Mouse (Mus musculus): ENCODE measurements around the gene Lpar3. TPM values are rescaled to one million over a fixed set of nuclear protein-coding genes. Genes with fewer than 3 reads are reported as not detected.

The Lpar3 gene
- polyA plus RNA-seq, 1 experiment, result 0.25 TPM

DNA sequence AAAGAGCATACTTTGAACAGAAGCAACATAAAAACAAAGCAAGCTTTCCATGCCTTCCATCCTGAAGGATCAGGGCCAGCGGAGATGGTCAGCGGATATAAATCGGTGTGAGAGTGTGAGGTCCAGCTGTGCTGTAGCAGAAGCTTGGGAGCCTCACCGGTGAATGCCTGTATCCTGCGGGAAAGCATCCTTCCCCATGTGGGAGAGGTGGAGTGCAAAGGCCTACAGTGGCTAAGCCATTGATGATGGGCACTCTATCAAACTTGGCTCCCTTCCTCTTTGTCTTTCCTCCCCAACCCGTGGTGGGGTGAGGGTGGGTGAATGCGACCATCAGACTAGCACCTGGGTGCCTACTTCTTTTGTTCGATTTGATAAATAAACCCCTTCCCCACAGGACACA lies 88.8 kb downstream of the Lpar3 start:
- H3K79me3 ChIP-seq (ENCODE audit: low read depth), result no peaks in the 10 kb centered on the region
- TF ChIP-seq CEBPB (IDR thresholded peaks at IDR 0.05; ENCODE audit: low read depth), result no peak
- no peak for TF ChIP-seq CTCF (IDR thresholded peaks at IDR 0.05; ENCODE audit: control insufficient read depth, insufficient read depth, insufficient read length)
- no peak for TF ChIP-seq FOSL1 (IDR thresholded peaks at IDR 0.05; ENCODE audit: insufficient read depth, low read length, poor library complexity, severe bottlenecking)
- TF ChIP-seq USF1 (IDR thresholded peaks at IDR 0.05; ENCODE audit: low read depth), result no peak
- no peak for TF ChIP-seq MYOG (IDR thresholded peaks at IDR 0.05; ENCODE audit: control insufficient read depth, extremely low read depth, insufficient read length)
- no peak for TF ChIP-seq MYOD1 (IDR thresholded peaks at IDR 0.05; ENCODE audit: control insufficient read depth, insufficient read length, low read depth)
- no peak for TF ChIP-seq MAX (IDR thresholded peaks at IDR 0.05)
- H3K4me3 ChIP-seq (ENCODE audit: insufficient read depth, poor library complexity, severe bottlenecking), result no peak overlapping the region
- H3K79me2 ChIP-seq (ENCODE audit: control insufficient read depth, insufficient read depth), result no peaks in the 10 kb centered on the region
- no peaks in the 10 kb centered on the region for H3K27me3 ChIP-seq (ENCODE audit: control insufficient read depth, insufficient read depth, insufficient read length)
- H3ac ChIP-seq (ENCODE audit: control insufficient read depth, insufficient read length, low read depth), result no peak overlapping the region
- no peaks in the 10 kb centered on the region for H3K36me3 ChIP-seq (ENCODE audit: control insufficient read depth, insufficient read depth)

DNA sequence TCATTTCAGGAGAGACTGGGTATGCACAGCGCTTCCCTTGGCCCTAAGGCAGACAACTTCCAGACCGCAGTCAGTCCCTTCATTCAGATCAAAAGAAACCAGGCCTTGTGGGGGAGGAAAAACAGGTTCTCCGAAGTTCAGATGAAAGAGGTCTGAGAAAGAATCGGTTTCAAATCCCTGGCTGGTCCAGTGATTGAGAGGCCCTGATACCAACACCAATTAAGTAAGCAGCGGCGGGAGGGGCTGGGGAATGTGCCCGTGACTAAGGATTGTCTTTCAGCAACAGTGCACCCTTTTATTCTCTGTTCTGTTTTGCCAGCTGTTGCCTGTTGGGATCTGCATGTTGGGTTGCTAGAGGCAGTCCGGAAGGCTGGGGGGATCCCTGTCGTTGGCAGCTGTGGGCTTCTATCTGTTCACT lies 90.4 kb downstream of the Lpar3 start:
- TF ChIP-seq CEBPB (IDR thresholded peaks at IDR 0.05; ENCODE audit: low read depth) (no peak), MYOD1 (IDR thresholded peaks at IDR 0.05; ENCODE audit: control insufficient read depth, insufficient read length, low read depth) (peak; percentile 98)
- no peaks in the 10 kb centered on the region for H3K27me3 ChIP-seq (ENCODE audit: control insufficient read depth, insufficient read depth, insufficient read length)

DNA sequence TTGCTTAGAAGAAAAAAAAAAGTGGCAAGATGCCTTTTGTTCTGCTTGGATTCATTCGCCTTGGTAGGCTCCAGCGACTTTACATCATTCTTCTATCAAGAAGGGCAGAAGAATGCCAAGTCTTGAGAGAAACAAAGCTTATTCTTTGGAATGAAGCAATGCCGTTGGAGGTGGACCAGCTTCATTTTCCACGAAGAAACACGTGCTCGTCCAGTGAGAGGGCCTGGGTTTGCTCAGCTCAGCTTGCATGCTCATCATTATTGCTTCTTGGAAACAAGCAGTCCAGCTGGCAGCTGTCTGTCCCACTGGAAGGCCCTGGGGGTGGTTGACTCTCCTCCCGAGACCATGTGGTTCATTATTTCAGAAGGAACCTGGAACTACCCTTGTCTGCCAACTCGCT lies 94.7 kb downstream of the Lpar3 start:
- Histone ChIP-seq H3K79me2 (ENCODE audit: control insufficient read depth, insufficient read depth) (no peaks in the 10 kb centered on the region), H3ac (ENCODE audit: control insufficient read depth, insufficient read length, low read depth) (no peak overlapping the region), H3K79me3 (ENCODE audit: low read depth) (no peaks in the 10 kb centered on the region), H3K27me3 (ENCODE audit: control insufficient read depth, insufficient read depth, insufficient read length) (no peaks in the 10 kb centered on the region), H3K36me3 (ENCODE audit: control insufficient read depth, insufficient read depth) (no peaks in the 10 kb centered on the region), H3K4me3 (ENCODE audit: insufficient read depth, poor library complexity, severe bottlenecking) (no peak overlapping the region)
- no peak for TF ChIP-seq MAX (IDR thresholded peaks at IDR 0.05)

More for the DNA sequence above, 90.4 kb downstream of the Lpar3 start:
- no peaks in the 10 kb centered on the region for H3K79me2 ChIP-seq (ENCODE audit: control insufficient read depth, insufficient read depth)
- no peaks in the 10 kb centered on the region for H3K36me3 ChIP-seq (ENCODE audit: control insufficient read depth, insufficient read depth)
- H3K4me3 ChIP-seq (ENCODE audit: insufficient read depth, poor library complexity, severe bottlenecking), result no peak overlapping the region
- H3ac ChIP-seq (ENCODE audit: control insufficient read depth, insufficient read length, low read depth), result no peak overlapping the region
- no peaks in the 10 kb centered on the region for H3K79me3 ChIP-seq (ENCODE audit: low read depth)

DNA sequence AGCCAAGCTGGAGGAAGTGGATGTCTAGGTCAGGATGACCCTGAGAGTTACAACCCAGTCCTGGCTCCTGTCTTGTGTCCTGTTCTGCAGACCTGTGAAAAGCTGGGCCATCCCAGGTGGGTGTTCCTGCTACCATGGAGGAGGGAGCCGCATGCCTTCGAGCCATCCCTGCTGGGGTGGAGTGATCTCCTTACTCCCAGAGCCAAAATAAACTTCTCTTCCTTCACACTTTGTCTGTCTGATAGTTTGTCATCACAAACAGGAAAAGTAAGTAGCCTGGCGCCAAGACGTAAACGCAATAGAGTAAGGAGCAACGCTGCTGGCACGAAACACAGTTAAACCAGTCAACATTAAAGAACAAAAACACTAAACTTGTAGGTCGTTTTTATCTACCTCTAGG lies 95.5 kb downstream of the Lpar3 start:
- no peaks in the 10 kb centered on the region for H3K79me2 ChIP-seq (ENCODE audit: control insufficient read depth, insufficient read depth)
- no peak for TF ChIP-seq CEBPB (IDR thresholded peaks at IDR 0.05; ENCODE audit: low read depth)
- no peak for TF ChIP-seq MYOG (IDR thresholded peaks at IDR 0.05; ENCODE audit: control insufficient read depth, extremely low read depth, insufficient read length)
- no peak for TF ChIP-seq MAX (IDR thresholded peaks at IDR 0.05)
- no peak for TF ChIP-seq USF1 (IDR thresholded peaks at IDR 0.05; ENCODE audit: low read depth)
- no peak for TF ChIP-seq CTCF (IDR thresholded peaks at IDR 0.05; ENCODE audit: control insufficient read depth, insufficient read depth, insufficient read length)
- TF ChIP-seq FOSL1 (IDR thresholded peaks at IDR 0.05; ENCODE audit: insufficient read depth, low read length, poor library complexity, severe bottlenecking), result no peak
- H3K79me3 ChIP-seq (ENCODE audit: low read depth), result no peaks in the 10 kb centered on the region
- H3K36me3 ChIP-seq (ENCODE audit: control insufficient read depth, insufficient read depth), result no peaks in the 10 kb centered on the region
- H3ac ChIP-seq (ENCODE audit: control insufficient read depth, insufficient read length, low read depth), result no peak overlapping the region
- H3K27me3 ChIP-seq (ENCODE audit: control insufficient read depth, insufficient read depth, insufficient read length), result no peaks in the 10 kb centered on the region
- no peak overlapping the region for H3K4me3 ChIP-seq (ENCODE audit: insufficient read depth, poor library complexity, severe bottlenecking)

DNA sequence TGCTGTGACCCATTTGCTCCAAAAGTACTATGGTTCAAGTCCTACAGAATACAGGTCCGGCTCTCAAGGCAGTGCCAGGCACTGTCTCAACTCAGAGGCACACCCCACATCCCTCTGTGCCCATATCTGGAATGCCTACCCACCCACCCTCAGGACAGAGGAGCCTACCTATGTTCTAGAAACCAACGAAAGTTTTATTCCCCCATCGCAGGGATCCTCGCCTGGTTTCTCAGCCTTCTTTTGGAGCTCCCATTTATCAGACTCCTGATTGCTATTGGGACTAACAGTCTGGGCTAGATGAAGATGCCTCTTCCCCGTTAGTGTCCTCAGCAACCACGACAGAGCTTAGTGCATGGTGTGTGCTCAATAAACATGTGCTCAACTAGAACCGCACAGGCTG lies 96.6 kb downstream of the Lpar3 start:
- no peaks in the 10 kb centered on the region for H3K79me2 ChIP-seq (ENCODE audit: control insufficient read depth, insufficient read depth)
- H3K27me3 ChIP-seq (ENCODE audit: control insufficient read depth, insufficient read depth, insufficient read length), result no peaks in the 10 kb centered on the region
- H3K36me3 ChIP-seq (ENCODE audit: control insufficient read depth, insufficient read depth), result no peaks in the 10 kb centered on the region
- no peaks in the 10 kb centered on the region for H3K79me3 ChIP-seq (ENCODE audit: low read depth)
- no peak overlapping the region for H3ac ChIP-seq (ENCODE audit: control insufficient read depth, insufficient read length, low read depth)
- no peak for TF ChIP-seq MYOD1 (IDR thresholded peaks at IDR 0.05; ENCODE audit: control insufficient read depth, insufficient read length, low read depth)
- TF ChIP-seq MYOG (IDR thresholded peaks at IDR 0.05; ENCODE audit: control insufficient read depth, extremely low read depth, insufficient read length), result no peak
- no peak for TF ChIP-seq CEBPB (IDR thresholded peaks at IDR 0.05; ENCODE audit: low read depth)
- no peak for TF ChIP-seq CTCF (IDR thresholded peaks at IDR 0.05; ENCODE audit: control insufficient read depth, insufficient read depth, insufficient read length)
- no peak for TF ChIP-seq FOSL1 (IDR thresholded peaks at IDR 0.05; ENCODE audit: insufficient read depth, low read length, poor library complexity, severe bottlenecking)
- no peak for TF ChIP-seq USF1 (IDR thresholded peaks at IDR 0.05; ENCODE audit: low read depth)
- no peak for TF ChIP-seq MAX (IDR thresholded peaks at IDR 0.05)
- H3K4me3 ChIP-seq (ENCODE audit: insufficient read depth, poor library complexity, severe bottlenecking), result no peak overlapping the region

DNA sequence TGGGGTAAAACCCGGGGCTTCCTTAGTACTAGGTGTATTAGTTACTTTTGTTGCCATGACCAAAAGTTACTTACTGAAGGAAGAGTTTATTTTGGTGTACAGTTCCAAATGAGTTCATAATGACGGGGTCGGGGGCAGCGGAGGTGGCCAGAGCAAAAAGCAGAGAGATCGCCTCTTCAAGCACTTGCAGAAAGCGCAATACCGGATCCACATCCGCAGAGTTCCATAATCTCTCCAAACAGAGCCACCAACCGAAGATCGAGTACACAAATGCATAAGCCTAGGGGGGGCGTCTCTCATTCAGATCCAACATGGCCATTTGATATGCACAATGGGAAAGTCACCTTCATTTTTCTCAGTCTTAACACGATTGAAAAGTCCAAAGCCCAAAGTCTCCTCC lies 97.1 kb downstream of the Lpar3 start:
- Histone ChIP-seq H3K36me3 (ENCODE audit: control insufficient read depth, insufficient read depth) (no peaks in the 10 kb centered on the region), H3K4me3 (ENCODE audit: insufficient read depth, poor library complexity, severe bottlenecking) (no peak overlapping the region), H3ac (ENCODE audit: control insufficient read depth, insufficient read length, low read depth) (no peak overlapping the region), H3K79me2 (ENCODE audit: control insufficient read depth, insufficient read depth) (no peaks in the 10 kb centered on the region), H3K27me3 (ENCODE audit: control insufficient read depth, insufficient read depth, insufficient read length) (no peaks in the 10 kb centered on the region), H3K79me3 (ENCODE audit: low read depth) (no peaks in the 10 kb centered on the region)
- TF ChIP-seq MYOG (IDR thresholded peaks at IDR 0.05; ENCODE audit: control insufficient read depth, extremely low read depth, insufficient read length) (no peak), CEBPB (IDR thresholded peaks at IDR 0.05; ENCODE audit: low read depth) (no peak), MYOD1 (IDR thresholded peaks at IDR 0.05; ENCODE audit: control insufficient read depth, insufficient read length, low read depth) (no peak), MAX (IDR thresholded peaks at IDR 0.05) (no peak), USF1 (IDR thresholded peaks at IDR 0.05; ENCODE audit: low read depth) (no peak), CTCF (IDR thresholded peaks at IDR 0.05; ENCODE audit: control insufficient read depth, insufficient read depth, insufficient read length) (no peak), FOSL1 (IDR thresholded peaks at IDR 0.05; ENCODE audit: insufficient read depth, low read length, poor library complexity, severe bottlenecking) (no peak)

Measured in C2C12 (cell line).